Mouse (Mus musculus): ENCODE data around the gene Ccdc34. TPM values are rescaled to one million over a fixed set of nuclear protein-coding genes. Genes with fewer than 3 reads are reported as not detected.

Ccdc34 gene
- total RNA-seq, 4 experiments from 2014 or later, result 12.3 to 14.8 (median 14.2) TPM

GRCm38 (mm10) chr2:110214278-110214677, 196.7 kb downstream of the Ccdc34 start:
- no peak for DNase-seq (ENCODE audit: low spot score in 2 of 2)

DNA sequence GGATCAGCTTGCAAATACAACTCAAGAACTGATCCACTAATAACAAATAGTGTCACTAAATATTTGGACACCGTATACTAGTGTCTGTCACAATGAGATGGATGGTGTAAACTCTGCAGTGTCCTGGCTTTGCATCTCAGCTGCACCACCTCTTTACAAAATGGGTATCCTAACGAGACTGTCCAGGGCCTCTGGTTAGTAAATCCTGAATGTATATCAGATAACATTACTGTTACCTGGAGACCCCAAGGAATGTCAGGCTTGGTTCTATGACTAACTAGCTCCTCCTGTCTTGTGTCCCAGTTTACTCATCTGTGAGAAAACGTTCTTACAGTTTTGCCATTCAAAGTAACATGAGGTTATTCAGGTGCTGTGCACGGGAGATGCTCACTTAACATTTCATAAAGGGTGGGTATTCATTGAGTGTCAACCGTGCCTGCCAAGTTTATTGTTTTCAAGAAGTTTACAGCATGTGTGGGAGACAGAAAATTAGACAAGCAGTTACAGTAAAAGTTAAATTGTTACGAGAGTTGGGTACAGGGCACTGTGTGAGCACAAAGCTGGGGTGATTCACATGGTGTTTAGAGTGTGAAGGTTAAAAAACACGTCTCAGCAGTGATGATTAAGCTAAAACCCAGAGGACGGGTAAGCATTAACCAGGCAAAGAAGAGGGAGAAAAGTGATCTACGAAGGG, 197.5 kb downstream of the Ccdc34 start:
- DNase-seq (ENCODE audit: low spot score in 2 of 2), result no peak

DNA sequence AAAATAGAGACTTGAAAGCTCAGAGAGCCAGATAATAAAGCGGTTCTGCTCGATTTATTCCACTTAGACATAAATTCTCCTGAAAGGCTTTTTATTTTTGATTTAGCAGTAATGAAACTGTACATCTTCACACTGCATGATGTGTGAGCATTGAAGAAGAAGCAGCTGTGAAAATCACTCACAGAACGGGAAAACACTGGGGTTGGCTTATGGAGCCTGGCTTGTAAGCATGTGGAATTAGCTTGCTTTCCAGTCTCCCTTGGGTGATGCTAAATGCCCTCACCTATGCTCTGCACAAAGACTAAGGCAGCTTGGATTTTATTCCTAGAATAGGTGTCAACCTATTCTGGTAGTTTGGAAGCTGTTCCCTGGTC, 198.1 kb downstream of the Ccdc34 start:
- DNase-seq (ENCODE audit: low spot score in 2 of 2), result no peak

GRCm38 (mm10) chr2:110220492-110220891, 202.9 kb downstream of the Ccdc34 start:
- DNase-seq (ENCODE audit: low spot score in 2 of 2), result no peak

DNA sequence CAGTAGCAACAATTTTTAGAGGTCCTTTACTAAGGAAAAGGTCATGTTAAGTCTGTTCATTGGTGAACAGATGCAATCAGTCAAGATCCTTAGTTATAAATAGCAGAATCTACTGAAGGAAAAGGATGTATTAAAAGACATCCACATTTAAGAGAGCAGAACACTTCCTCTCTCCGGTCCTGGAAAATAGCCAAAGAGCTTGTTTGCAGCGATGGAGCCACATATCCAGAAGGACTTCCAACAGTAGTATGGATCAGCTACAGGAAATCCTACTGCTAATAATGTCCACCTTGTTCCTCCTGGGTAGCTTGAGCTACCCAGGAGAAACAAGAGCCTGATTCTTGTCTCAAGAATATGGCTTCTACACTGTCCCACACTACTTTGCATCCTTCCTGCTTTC, 205.2 kb downstream of the Ccdc34 start:
- no peak for DNase-seq (ENCODE audit: low spot score in 2 of 2)

Other genes with a start within 250 kb of the Ccdc34 start
- gene Lin7c, start 127.0 kb upstream of the Ccdc34 start, total RNA-seq (2022), result 10 to 100 TPM; 81.6 to 85.7 (median 84.4) TPM
- 10 to 100 TPM; 23.0 to 26.0 (median 24.4) TPM for gene Lgr4, start 100.2 kb upstream of the Ccdc34 start, total RNA-seq (2022)